Mouse (Mus musculus): ENCODE measurements around the gene Abcg1. TPM values are rescaled to one million over a fixed set of nuclear protein-coding genes. Genes with fewer than 3 reads are reported as not detected.

Gene Abcg1
- 67.2 to 83.6 TPM (median 68.0 TPM) in 3 replicates for total RNA-seq (2017)

GRCm38 (mm10) chr17:31057151-31057890 lies at the start of gene Abcg1:
Abcg1 (plus strand) TSS chr17:31057675.
- no peak; the same call in 1 of the 2 replicates for ATAC-seq (replicated peaks; ENCODE audit: insufficient number of reproducible peaks, low FRiP score, low TSS enrichment, poor library complexity, severe bottlenecking)

GRCm38 (mm10) chr17:31008416-31008815 lies 49.1 kb upstream of the Abcg1 start:
- no peak for ATAC-seq (replicated peaks; ENCODE audit: insufficient number of reproducible peaks, low FRiP score, low TSS enrichment, poor library complexity, severe bottlenecking)

GRCm38 (mm10) chr17:31011551-31012394 lies 45.7 kb upstream of the Abcg1 start:
- peak; percentile 83 for ATAC-seq (replicated peaks; ENCODE audit: insufficient number of reproducible peaks, low FRiP score, low TSS enrichment, poor library complexity, severe bottlenecking)

- ATAC-seq (replicated peaks; ENCODE audit: insufficient number of reproducible peaks, low FRiP score, low TSS enrichment, poor library complexity, severe bottlenecking): peak; percentile 71
These were observed 39.2 kb upstream of the Abcg1 start for GRCm38 (mm10) chr17:31018267-31018666.

- 0 out of 2 replicates have a peak, but pooled peaks have one; percentile 33 for ATAC-seq (replicated peaks; ENCODE audit: insufficient number of reproducible peaks, low FRiP score, low TSS enrichment, poor library complexity, severe bottlenecking)
These were observed 38.0 kb upstream of the Abcg1 start for GRCm38 (mm10) chr17:31019505-31019904.

GRCm38 (mm10) chr17:31020078-31020477 lies 37.4 kb upstream of the Abcg1 start:
- no peak for ATAC-seq (replicated peaks; ENCODE audit: insufficient number of reproducible peaks, low FRiP score, low TSS enrichment, poor library complexity, severe bottlenecking)

- ATAC-seq (replicated peaks; ENCODE audit: insufficient number of reproducible peaks, low FRiP score, low TSS enrichment, poor library complexity, severe bottlenecking): no peak
These were observed 36.2 kb upstream of the Abcg1 start for GRCm38 (mm10) chr17:31021276-31021675.

- no peak for ATAC-seq (replicated peaks; ENCODE audit: insufficient number of reproducible peaks, low FRiP score, low TSS enrichment, poor library complexity, severe bottlenecking)
These were observed 33.2 kb upstream of the Abcg1 start for GRCm38 (mm10) chr17:31024125-31024781.

GRCm38 (mm10) chr17:31024782-31025125 lies 32.7 kb upstream of the Abcg1 start:
- ATAC-seq (replicated peaks; ENCODE audit: insufficient number of reproducible peaks, low FRiP score, low TSS enrichment, poor library complexity, severe bottlenecking): no peak

- ATAC-seq (replicated peaks; ENCODE audit: insufficient number of reproducible peaks, low FRiP score, low TSS enrichment, poor library complexity, severe bottlenecking): no peak
These were observed 30.5 kb upstream of the Abcg1 start for GRCm38 (mm10) chr17:31026986-31027385.

GRCm38 (mm10) chr17:31027723-31028122 lies 29.8 kb upstream of the Abcg1 start:
- no peak for ATAC-seq (replicated peaks; ENCODE audit: insufficient number of reproducible peaks, low FRiP score, low TSS enrichment, poor library complexity, severe bottlenecking)

- no peak for ATAC-seq (replicated peaks; ENCODE audit: insufficient number of reproducible peaks, low FRiP score, low TSS enrichment, poor library complexity, severe bottlenecking)
These were observed 28.6 kb upstream of the Abcg1 start for GRCm38 (mm10) chr17:31028821-31029370.

- no peak for ATAC-seq (replicated peaks; ENCODE audit: insufficient number of reproducible peaks, low FRiP score, low TSS enrichment, poor library complexity, severe bottlenecking)
These were observed 28.1 kb upstream of the Abcg1 start for GRCm38 (mm10) chr17:31029407-31029806.

- ATAC-seq (replicated peaks; ENCODE audit: insufficient number of reproducible peaks, low FRiP score, low TSS enrichment, poor library complexity, severe bottlenecking): no peak
These were observed 25.1 kb upstream of the Abcg1 start for GRCm38 (mm10) chr17:31032341-31032740.

- ATAC-seq (replicated peaks; ENCODE audit: insufficient number of reproducible peaks, low FRiP score, low TSS enrichment, poor library complexity, severe bottlenecking): no peak
These were observed 24.2 kb upstream of the Abcg1 start for GRCm38 (mm10) chr17:31033251-31033650.

- ATAC-seq (replicated peaks; ENCODE audit: insufficient number of reproducible peaks, low FRiP score, low TSS enrichment, poor library complexity, severe bottlenecking): no peak
These were observed 23.3 kb upstream of the Abcg1 start for GRCm38 (mm10) chr17:31034165-31034564.

GRCm38 (mm10) chr17:31034674-31035356 lies 22.7 kb upstream of the Abcg1 start:
- ATAC-seq (replicated peaks; ENCODE audit: insufficient number of reproducible peaks, low FRiP score, low TSS enrichment, poor library complexity, severe bottlenecking): no peak

- no peak for ATAC-seq (replicated peaks; ENCODE audit: insufficient number of reproducible peaks, low FRiP score, low TSS enrichment, poor library complexity, severe bottlenecking)
These were observed 21.2 kb upstream of the Abcg1 start for GRCm38 (mm10) chr17:31036168-31036876.

Measured in monocyte, adult 5-6 weeks (primary cell).